Mouse (Mus musculus) kidney, postnatal 36 days (tissue): ENCODE results near the gene Man2a1.

Experiments
- DNase-seq, 2 experiments: peaks; one replicate each; pipeline ENCODE4 v3.0.0; 2021 to 2022; ENCODE audit warnings: mixed read lengths in 2 of 2

The Man2a1 gene

DNA sequence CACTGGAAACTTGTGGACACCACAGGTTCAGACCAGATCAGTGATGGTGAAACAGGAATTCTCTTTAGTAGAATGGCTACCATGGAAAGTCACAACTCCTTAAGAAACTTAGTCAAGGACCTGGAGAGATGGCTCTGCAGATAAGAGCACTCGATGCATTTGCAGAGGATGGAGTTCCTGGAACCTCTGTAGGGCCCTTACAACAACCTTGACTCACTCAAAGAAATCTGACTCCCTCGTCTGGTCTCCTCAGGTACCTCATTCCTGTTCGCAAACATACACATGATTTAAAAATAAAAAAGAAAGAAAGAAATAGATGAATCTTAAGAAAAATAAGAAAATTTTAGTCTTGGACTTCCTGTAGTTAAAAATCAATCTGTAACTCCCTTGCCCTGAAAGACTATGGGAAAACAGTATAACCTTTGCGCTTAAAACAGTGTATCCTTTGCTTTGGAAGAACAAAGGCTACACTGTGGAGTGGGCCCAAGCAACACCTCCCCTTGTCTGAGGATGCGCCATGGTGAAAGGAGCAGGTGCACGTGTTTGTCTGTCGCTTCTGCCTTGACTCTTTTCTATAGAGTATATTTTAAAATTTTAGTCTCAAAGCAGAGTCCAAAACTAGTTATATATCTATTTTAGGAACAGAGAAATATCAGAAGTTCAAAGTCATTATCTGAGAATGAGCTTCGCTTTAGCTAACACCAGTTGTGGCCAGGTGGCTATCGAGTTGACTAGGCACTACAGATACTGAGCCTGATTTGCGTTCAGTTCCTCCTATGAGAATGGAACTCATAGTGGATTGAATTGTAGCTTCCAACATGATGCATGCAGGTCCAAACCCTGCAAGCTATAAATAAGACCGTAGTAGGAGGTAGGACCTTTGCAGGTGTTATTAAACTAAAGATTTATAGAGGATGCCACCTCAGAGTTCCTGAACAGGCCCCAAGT, 163.9 kb downstream of the Man2a1 start:
- no peak for DNase-seq

DNA sequence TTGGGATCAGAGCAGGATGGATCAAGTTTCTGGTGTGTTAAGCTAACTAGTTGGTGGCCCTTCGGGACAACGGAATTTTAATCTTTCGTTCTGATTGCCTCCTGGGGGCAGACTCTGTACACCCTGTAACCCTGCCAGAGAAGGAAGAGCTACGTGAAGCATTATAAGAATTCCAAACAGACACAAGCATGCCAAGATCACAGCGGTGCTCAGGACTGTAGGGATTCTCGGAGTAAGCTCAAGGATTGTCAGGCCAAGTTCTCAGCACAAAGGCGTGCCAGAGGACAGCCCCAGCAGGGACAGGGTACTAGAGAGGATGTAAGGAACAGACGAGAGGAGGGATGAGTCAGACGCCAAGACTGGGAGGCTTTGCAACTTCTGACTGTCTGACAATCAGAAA, 164.8 kb downstream of the Man2a1 start:
- DNase-seq: peak in 1 of 2 experiments; percentile 22

DNA sequence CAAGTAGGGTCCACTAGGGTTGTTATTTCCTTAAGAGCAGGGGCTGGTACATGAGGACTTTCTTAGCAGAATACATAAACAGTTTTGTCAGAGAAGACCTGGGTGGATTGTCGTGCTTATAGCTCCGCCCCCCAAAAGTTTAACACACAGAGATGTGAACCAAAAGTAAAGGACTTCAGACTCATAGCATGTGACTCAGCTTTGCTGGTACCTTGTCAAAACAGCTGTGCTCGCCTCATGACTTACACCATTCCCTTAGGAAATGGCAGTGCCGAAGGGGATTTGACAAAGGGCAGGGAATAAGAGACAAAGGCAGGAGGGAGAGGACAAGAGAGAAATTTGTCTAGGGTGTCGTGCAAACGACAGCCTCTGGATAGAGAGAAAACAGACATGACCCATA, 166.0 kb downstream of the Man2a1 start:
- no peak for DNase-seq

DNA sequence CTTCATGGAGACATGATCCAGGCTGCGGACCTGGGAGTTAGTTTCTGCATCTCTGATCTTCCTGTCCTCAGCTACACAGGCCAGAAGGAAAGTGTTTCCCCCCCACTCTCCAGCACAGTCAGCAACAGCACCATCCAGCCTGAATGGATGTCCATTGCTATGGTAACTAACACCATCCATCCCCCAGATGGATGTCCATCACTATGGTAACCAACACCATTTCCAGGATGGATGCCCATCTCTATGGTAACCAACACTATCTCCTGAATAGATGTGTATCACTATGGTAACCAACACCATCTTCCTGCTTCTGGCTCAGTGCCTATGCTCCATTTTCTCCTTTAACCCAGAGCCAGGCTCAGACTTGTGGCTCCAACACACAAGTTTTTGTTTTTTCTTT, 169.7 kb downstream of the Man2a1 start:
- no peak for DNase-seq

DNA sequence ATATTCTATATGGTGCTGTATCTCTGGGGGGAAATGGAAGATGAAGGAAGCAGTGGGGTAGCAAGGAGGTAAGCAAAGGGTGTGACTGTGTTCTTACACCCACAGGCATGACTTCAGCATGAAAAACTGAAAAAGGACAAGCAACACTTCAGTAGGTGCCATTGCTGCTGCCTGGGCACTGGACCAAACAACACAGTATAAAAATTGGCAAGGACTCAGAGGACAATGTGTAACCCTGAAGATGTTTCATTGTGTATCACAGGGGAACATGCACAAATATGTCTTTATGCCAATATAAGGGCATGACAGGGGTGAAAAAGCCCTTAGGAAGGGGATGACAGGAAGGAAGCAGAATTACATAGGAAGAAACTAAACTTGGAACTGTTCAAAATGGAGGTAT, 172.1 kb downstream of the Man2a1 start:
- peak in 1 of 2 experiments; percentile 32 for DNase-seq

DNA sequence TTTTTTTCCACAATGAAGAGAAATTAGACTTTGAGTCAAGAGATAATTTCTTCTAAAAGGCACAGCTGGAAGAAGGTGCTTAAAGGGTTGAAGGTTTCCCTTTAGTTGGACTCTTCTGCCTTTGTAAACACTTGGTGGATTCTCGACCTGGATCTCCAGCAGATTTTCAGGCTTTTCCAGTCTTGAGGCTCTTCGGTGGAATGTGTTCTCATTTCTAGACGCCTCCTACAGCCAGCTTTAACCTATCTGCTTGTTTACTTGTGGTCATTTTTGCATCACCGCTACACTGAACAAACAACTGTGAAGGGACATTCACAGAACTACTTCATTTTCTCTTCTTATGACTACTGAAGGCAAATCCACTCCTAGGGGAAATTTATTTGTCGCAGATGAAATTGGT, 173.7 kb downstream of the Man2a1 start:
- DNase-seq: no peak

DNA sequence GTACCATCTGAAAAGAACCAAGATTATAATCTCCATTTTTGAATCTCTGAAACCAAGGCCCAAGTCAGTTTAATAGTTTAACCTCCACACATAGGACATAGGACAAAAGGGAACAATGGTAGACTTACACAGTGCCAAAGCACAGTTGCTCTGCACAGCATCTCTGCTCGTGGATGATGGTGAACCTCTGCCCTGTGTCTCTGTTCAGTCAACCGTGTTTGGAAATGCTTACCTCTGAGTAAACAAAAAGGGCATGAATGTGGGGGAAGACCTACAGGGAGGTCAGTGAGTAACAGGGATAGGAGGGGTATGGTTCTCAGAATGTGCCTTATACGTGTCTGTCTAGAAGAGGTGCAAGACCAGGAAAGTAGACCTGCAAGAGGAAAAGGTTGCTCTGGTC, 177.8 kb downstream of the Man2a1 start:
- no peak for DNase-seq

DNA sequence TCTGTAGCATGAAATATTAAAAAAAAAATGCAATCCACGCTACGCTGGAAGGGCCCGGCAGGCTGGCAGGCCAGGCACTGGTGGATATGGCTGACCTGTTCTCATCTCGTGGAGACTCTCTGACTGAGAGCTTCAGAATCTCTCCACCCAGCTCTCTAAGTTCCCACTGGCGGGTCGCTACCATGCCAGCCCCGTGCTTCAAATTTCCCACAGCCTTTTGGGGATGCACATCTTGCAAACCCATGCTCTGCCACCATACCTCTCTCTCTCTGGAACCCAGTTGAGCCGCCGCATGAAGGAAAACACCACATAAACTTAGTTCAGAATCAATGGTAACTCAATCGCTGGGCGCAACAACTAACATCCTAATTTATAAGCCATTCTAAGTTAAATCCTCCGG, 178.2 kb downstream of the Man2a1 start:
- no peak for DNase-seq

DNA sequence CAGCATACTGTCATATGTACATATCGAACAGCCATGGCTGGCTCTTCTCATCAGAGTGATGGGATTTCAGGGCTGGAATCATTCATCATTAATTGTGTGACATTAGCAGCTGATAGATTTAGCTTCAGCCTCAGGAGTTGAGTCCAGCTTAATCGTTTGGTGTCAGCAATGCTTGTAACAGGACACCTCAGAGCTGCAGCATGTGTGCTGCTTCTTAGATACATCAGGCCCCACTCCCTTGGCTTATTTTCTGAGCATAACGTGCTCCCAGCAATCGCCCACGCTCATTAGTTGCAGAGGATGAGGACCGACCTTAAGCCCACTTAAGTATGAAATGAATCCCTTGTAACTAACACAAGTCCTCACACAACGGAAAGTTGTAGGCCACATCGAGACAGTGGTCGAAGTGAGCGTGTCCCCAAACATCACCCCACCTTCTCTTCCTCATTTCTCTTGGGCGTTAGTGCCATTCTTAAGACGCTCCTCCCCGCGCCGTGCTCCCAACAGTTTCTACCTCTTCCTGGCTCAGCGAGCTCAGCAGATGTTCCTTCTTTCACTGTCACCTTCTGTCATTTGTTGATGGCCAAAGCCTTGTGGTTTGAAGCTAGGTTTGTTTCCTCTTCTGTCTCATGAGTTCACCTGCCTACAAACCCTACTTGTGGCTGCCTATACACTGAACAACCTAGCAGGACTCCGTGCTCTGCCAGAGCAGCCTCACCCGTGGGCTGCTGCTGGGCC, 180.4 kb downstream of the Man2a1 start:
- no peak for DNase-seq

DNA sequence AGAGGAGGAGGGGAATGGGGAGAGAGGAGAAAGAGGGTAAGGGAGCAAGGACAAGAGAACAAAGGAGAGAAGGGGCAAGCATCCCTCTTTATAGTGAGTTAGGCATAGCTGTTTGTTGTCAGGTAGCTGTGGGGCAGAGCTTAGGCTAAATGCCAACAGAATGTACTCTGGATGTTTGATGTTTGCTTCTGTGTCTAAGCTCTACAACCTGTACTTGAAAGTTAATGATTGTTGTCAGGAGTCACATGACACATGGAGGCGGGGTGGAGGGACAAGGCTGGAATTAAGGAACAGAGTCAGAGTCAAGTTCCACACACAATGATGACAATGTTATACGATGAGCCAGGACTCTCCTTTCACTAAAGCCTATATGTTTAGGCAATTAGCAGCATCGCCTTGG, 181.8 kb downstream of the Man2a1 start:
- peak; percentile 47 for DNase-seq

DNA sequence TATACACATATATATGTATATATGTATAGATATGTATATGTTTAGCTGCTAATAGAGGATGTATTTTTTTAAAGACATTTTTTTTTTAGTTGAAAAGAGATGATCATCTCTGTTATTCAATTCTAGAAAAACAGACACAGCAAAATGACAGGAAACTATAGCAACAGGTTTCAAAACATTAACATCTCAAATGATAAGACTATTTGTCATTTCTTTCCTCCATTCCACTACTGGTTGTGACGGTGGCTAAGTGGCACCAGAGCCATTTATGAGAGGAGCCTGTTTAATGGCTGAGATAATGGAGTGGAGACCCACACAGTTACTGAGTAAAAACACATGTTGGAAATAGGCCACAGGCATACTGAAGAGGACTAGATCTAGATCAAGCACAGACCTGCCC, 185.4 kb downstream of the Man2a1 start:
- DNase-seq: no peak

DNA sequence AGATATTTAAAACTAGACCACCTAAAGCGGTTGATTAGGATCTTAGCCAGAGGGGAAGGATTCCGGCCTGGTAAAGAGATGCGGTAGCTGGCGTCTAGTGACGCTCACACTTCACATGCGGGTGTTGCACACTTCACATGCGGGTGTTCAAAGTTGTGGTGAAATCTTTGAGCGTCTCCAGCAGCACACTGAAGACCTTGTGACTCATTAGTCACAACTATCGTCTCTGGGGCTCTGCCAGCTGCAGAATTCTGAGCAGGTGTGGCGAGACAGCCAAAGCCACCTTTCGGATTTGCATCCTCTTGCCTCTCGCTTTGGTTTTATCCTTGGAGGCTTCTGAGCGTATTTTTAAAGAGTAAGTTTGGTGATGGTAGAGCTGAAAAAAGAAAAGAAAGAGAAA, 187.8 kb downstream of the Man2a1 start:
- DNase-seq: no peak

DNA sequence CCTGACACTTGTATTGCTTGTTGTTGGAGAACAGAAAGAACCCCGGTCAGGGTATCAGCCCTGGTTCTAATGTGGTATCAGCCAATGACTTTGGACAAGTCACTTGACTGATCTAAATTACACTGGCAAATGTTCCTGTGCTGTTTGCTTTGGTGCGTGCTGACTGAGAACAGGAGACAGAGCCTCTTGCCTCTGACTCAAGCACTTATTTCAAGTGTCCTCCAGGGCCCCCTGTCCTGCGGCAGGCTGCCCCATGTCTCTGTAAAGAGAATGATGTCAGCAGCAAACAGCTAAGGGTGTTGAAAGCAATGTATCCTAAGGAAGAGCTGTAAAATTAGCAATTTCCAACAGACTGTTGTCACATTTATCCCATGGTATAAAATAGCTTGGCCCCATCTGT, 188.6 kb downstream of the Man2a1 start:
- DNase-seq: no peak

DNA sequence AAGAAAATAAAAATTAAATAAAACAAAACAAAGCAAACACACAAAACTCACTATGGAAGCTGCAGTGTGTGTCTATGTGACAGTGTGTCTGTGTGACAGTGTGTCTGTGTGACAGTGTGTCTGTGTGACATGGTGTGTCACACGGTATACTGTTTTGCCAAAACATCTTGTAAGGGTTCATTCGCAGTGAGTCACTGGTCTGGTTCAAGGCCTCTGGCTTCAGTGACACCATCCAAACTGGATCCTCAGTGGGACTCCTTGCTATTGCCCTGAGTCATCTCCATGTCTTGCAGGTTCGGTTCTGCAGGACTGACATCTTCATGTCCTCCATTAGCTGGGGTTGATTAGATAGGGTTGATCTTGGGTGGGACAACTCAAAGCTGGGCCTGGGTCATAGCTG, 191.5 kb downstream of the Man2a1 start:
- no peak for DNase-seq

DNA sequence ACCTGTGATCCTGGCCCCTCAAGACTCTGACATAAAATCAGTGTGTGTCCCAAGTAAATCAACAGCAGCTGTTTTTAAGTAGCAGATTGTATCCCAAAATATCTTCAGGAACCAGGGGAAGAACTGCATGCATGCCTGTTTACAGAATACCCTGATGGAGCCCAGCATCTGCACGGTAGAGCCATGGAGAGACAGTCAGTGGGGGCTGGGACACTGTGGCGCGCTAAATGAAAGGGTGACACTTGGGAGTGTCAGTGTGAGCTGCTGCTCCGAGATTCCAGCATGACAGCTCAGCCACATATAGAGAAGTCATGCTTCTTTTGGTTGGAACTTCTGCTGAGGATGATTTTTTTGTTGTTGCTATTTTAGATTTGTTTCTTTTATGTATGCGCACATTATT, 192.1 kb downstream of the Man2a1 start:
- no peak for DNase-seq

DNA sequence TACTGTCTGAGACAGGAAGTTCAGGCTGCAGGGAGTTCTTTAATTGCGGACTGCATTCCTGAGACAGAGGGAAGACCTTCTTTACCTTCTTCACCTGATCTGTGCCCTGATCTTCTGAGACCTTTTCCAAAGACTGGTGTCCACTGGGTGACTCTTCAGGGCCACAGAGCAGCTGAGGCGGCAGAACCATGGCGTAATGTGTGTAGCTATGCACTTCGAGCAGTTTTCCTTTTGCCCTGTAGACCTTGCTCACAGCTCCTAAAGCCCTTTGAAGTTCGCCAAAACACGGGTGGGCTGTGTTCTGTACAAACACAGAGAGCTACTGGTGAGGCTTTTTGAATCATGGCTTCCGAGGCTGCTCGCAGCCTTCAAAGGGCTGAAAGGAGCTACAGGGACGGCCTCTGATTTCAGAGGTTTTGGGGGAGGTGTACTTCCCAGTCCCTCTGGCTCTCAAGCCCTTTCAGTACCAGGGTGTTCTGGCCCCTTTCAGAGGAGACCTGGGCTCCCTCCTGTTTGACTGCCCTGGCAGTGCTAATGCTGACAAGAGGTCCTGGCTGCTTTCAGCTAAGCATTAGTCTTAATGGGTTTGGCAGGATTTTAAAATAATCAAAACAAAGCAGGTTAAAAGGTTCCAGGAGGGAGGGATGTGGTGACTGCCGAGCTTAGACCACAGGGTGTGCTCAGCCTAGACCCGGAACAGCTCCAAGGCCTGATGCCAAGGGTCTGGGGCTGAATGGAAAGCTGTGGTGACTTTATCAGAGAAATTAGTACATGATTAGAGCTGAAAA, 201.8 kb downstream of the Man2a1 start:
- no peak for DNase-seq

DNA sequence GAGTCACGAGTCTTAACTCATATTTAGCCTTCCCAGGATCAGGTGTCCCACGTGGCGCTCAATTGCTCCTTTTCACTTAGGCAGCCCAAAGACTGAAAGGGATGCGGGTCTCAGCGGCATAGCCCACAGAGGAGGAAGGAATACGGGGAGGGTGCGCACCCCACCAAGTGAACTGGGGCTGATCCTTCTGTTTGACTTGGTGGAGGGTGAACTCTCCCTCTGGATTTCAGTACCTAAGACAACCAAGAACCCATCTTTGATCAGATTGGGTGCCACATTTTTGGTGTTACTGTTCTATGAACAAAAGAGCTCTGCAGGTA, 202.4 kb downstream of the Man2a1 start:
- DNase-seq: no peak
